Comparison of ENCODE assay signal across 17 mouse cellular contexts in the genomic region with DNA sequence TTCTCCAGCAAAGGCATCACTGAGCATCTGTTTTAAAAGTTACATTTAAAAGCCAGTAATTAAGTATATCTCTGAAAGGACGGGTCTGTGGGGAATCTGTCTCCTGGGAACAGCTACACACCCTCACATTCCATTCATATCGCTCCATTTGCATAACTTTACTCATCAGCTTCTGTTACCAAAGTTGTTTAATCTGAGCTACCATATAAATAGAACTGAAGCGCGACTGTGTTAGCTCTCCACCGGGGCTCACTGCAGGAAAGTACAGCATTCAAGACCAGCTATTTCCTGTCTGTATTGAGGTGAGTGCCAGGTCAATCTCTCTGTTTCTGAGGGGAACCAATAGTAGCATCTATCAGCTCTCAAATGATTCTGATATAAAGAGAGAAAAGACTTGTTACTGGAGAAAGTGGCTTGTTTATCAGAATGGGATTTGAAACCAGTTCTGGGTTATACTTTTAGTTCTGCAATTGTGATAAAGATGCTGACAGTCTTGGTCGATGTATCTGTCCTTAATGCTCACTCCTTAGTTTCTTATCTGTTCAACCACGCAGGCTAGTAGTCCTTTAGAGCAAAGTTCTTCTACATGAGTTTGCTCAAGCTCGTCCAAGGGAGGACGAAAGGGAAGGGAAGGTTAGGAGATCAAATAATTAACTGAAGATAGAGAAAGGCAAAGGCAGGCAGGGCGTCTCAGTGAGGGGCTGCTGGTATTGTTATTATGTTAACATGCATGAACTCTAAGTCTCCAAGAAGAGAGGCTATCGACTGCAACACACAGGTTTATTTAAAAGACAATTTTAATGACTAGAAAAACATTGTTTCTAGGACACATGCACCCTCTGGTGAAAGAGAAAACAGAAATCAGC. TPM values are rescaled to one million over a fixed set of nuclear protein-coding genes. Genes with fewer than 3 reads are reported as not detected.
DNase-seq lines count a peak whose midpoint lies in the region; ATAC-seq and TF ChIP-seq lines count a peak whose summit lies in the region.
"Had no signal": no experiment of that assay in that cellular context is flagged by ENCODE, and none has a peak within 500 bp of the region (broad histone marks: within the 10 kb centered on the region; RNA-seq: fewer than 3 reads in every experiment).

No protein-coding gene starts in this region.

- no peaks in the 10 kb centered on the region for H3K36me3 ChIP-seq in heart, embryonic 13.5 days
- no peaks in the 10 kb centered on the region for H3K36me3 ChIP-seq in heart, embryonic 10.5 days
- no peaks in the 10 kb centered on the region for H3K36me3 ChIP-seq in liver, adult 2 months (ENCODE audit: control insufficient read depth, insufficient read depth, low read length)
- H3K36me3 ChIP-seq in liver, embryonic 11.5 days (ENCODE audit: control insufficient read depth, insufficient read depth, low read length), result no peaks in the 10 kb centered on the region
- no peaks in the 10 kb centered on the region for H3K36me3 ChIP-seq in intestine, embryonic 16.5 days (ENCODE audit: control insufficient read depth, insufficient read depth, low read length)
- H3K36me3 ChIP-seq: stomach, embryonic 15.5 days had no signal

- H3K79me2 ChIP-seq in liver, adult 2 months (ENCODE audit: control insufficient read depth, insufficient read depth, low read length), result no peaks in the 10 kb centered on the region

- no peak for TF ChIP-seq POLR2A in liver, adult 2 months (IDR thresholded peaks at IDR 0.05; ENCODE audit: extremely low read depth, insufficient read depth, low read length)

- peaks cover 18% of the 10 kb centered on the region for H3K4me1 ChIP-seq in heart, embryonic 13.5 days
- peaks cover 10% of the 10 kb centered on the region; the same call in 1 of the 2 replicates for H3K4me1 ChIP-seq in heart, embryonic 10.5 days
- H3K4me1 ChIP-seq in liver, adult 2 months (ENCODE audit: control insufficient read depth, insufficient read depth, low read length), result peaks cover 18% of the 10 kb centered on the region
- H3K4me1 ChIP-seq in liver, embryonic 11.5 days (replicated peaks; ENCODE audit: control insufficient read depth, insufficient read depth, low read length), result peaks cover 8% of the 10 kb centered on the region; the same call in 1 of the 2 replicates
- peaks cover 10% of the 10 kb centered on the region for H3K4me1 ChIP-seq in intestine, embryonic 16.5 days (ENCODE audit: control insufficient read depth, insufficient read depth, low read length)

- TF ChIP-seq CTCF in liver, adult 2 months (IDR thresholded peaks at IDR 0.05; ENCODE audit: low read depth, low read length), result no peak

- peak overlapping the region; percentile 53 for H3K4me2 ChIP-seq in heart, embryonic 13.5 days
- H3K4me2 ChIP-seq in liver, embryonic 11.5 days, result no peak overlapping the region
- H3K4me2 ChIP-seq in intestine, embryonic 16.5 days (ENCODE audit: low read depth, low read length), result peak overlapping the region; percentile 32
- H3K4me2 ChIP-seq: stomach, embryonic 15.5 days had no signal

- ATAC-seq in heart, embryonic 13.5 days (ENCODE audit: extremely low read depth, insufficient number of reproducible peaks, low FRiP score, low TSS enrichment), result no peak
- ATAC-seq in liver, embryonic 11.5 days (replicated peaks; ENCODE audit: low FRiP score), result no peak
- ATAC-seq in intestine, embryonic 16.5 days, result peak; percentile 35; the same call in 1 of the 2 replicates
- ATAC-seq: forebrain, embryonic 14.5 days had no signal

- H3K9ac ChIP-seq in heart, embryonic 13.5 days, result 0 out of 2 replicates have a peak overlapping the region, but pooled peaks have one; percentile 28
- no peak overlapping the region for H3K9ac ChIP-seq in liver, adult 2 months (ENCODE audit: low read depth, low read length)
- no peak overlapping the region for H3K9ac ChIP-seq in liver, embryonic 11.5 days (ENCODE audit: low read depth, low read length)
- peak overlapping the region; percentile 6; the same call in 1 of the 2 replicates for H3K9ac ChIP-seq in intestine, embryonic 16.5 days (ENCODE audit: low read depth, low read length)
- H3K9ac ChIP-seq: stomach, embryonic 15.5 days had no signal

- peak overlapping the region; percentile 36; the same call in 1 of the 2 replicates for H3K27ac ChIP-seq in heart, embryonic 13.5 days (replicated peaks)
- H3K27ac ChIP-seq in heart, embryonic 10.5 days, result no peak overlapping the region
- peak overlapping the region; percentile 60 for H3K27ac ChIP-seq in liver, adult 2 months (replicated peaks; ENCODE audit: insufficient read depth, low read depth, low read length)
- H3K27ac ChIP-seq in liver, embryonic 11.5 days (ENCODE audit: low read depth, low read length), result no peak overlapping the region
- peak overlapping the region; percentile 62 for H3K27ac ChIP-seq in intestine, embryonic 16.5 days (ENCODE audit: low read length)
- H3K27ac ChIP-seq: stomach, embryonic 15.5 days had no signal

- H3K27me3 ChIP-seq in heart, embryonic 13.5 days (replicated peaks), result no peaks in the 10 kb centered on the region
- no peaks in the 10 kb centered on the region for H3K27me3 ChIP-seq in heart, embryonic 10.5 days (ENCODE audit: insufficient read depth, poor library complexity, severe bottlenecking)
- H3K27me3 ChIP-seq in liver, adult 2 months (ENCODE audit: control insufficient read depth, insufficient read depth, low read length), result no peaks in the 10 kb centered on the region
- no peaks in the 10 kb centered on the region for H3K27me3 ChIP-seq in liver, embryonic 11.5 days (replicated peaks; ENCODE audit: control insufficient read depth, insufficient read depth, low read length)
- no peaks in the 10 kb centered on the region for H3K27me3 ChIP-seq in intestine, embryonic 16.5 days (replicated peaks; ENCODE audit: control insufficient read depth, insufficient read depth, low read length)
- H3K27me3 ChIP-seq: stomach, embryonic 15.5 days had no signal

- peak overlapping the region; percentile 8 for H3K4me3 ChIP-seq in heart, embryonic 13.5 days
- H3K4me3 ChIP-seq in heart, embryonic 10.5 days, result no peak overlapping the region; the same call in 1 of the 2 replicates
- no peak overlapping the region for H3K4me3 ChIP-seq in liver, adult 2 months (ENCODE audit: insufficient read depth, low read depth, low read length)
- no peak overlapping the region for H3K4me3 ChIP-seq in liver, embryonic 11.5 days (ENCODE audit: low read depth, low read length)
- H3K4me3 ChIP-seq in intestine, embryonic 16.5 days (ENCODE audit: low read length), result no peak overlapping the region
- H3K4me3 ChIP-seq: stomach, embryonic 15.5 days had no signal

- DNase-seq in heart, embryonic 10.5 days (ENCODE audit: low spot score), result no peak
- DNase-seq in liver, adult 2 months (ENCODE audit: extremely low read depth, low read depth, low spot score), result peak; percentile 56
- no peak for DNase-seq in liver, embryonic 11.5 days (ENCODE audit: low spot score)
- peak; percentile 81 for DNase-seq in ES-CJ7 (ENCODE audit: low read depth, low spot score)
- no peak for DNase-seq in urinary bladder, postnatal 10 days (ENCODE audit: low spot score)
- no peak for DNase-seq in lung, postnatal 36 days
- DNase-seq: adrenal gland, postnatal 10 days; cerebellum, adult 11 months; heart, adult 18-20 months; kidney, postnatal 25 days; left cerebral cortex, postnatal 4 days; lung, postnatal 10 days; retina, postnatal 1 day had no signal

- no peaks in the 10 kb centered on the region for H3K9me3 ChIP-seq in heart, embryonic 13.5 days
- no peaks in the 10 kb centered on the region for H3K9me3 ChIP-seq in heart, embryonic 10.5 days
- H3K9me3 ChIP-seq in liver, embryonic 11.5 days (ENCODE audit: control insufficient read depth, low read length), result no peaks in the 10 kb centered on the region
- H3K9me3 ChIP-seq in intestine, embryonic 16.5 days (ENCODE audit: control insufficient read depth, low read length), result no peaks in the 10 kb centered on the region
- H3K9me3 ChIP-seq: stomach, embryonic 15.5 days had no signal

- WGBS in heart, embryonic 13.5 days, result 9% methylated on average over 11 of the region's 11 CpGs
- WGBS in heart, embryonic 10.5 days, result 16% methylated on average over 11 of the region's 11 CpGs
- 6% methylated on average over 11 of the region's 11 CpGs for WGBS in liver, adult 2 months
- 18% methylated on average over 11 of the region's 11 CpGs for WGBS in liver, embryonic 11.5 days
- WGBS in intestine, embryonic 16.5 days, result 21% methylated on average over 11 of the region's 11 CpGs

RNA-seq across cellular contexts. Expression of a gene that starts 20.9 kb away (rescaled TPM):
- 6.5 and 7.0 TPM in 2 replicates for polyA plus RNA-seq in heart, embryonic 13.5 days (2015; fragmentation: Nextera tagmentation; extraction: Ambion mirVana)
- polyA plus RNA-seq in heart, embryonic 10.5 days (2016; fragmentation: Nextera tagmentation; extraction: Ambion mirVana), result 1.1 and 1.7 TPM in 2 replicates
- 1.5 and 1.6 TPM in 2 replicates for total RNA-seq in liver, adult 2 months (2014; rRNA removed)
- polyA plus RNA-seq in liver, adult 2 months (2012; rRNA removed), result 0.80 and 1.4 TPM in 2 replicates
- 0.27 and 0.31 TPM in 2 replicates for polyA plus RNA-seq in liver, embryonic 11.5 days (2014; fragmentation: Nextera tagmentation; extraction: Ambion mirVana)
- 15.9 and 17.4 TPM in 2 replicates for polyA plus RNA-seq in intestine, embryonic 16.5 days (2015; fragmentation: Nextera tagmentation; extraction: Ambion mirVana)

RNA-seq across cellular contexts. Expression of a gene that starts 57.8 kb away (rescaled TPM):
- not detected in 2 replicates for polyA plus RNA-seq in heart, embryonic 13.5 days (2015; fragmentation: Nextera tagmentation; extraction: Ambion mirVana)
- polyA plus RNA-seq in heart, embryonic 10.5 days (2016; fragmentation: Nextera tagmentation; extraction: Ambion mirVana), result not detected in 2 replicates
- not detected in 2 replicates for total RNA-seq in liver, adult 2 months (2014; rRNA removed)
- not detected in 2 replicates for polyA plus RNA-seq in liver, adult 2 months (2012; rRNA removed)
- not detected in 2 replicates for polyA plus RNA-seq in liver, embryonic 11.5 days (2014; fragmentation: Nextera tagmentation; extraction: Ambion mirVana)
- not detected in 2 replicates for polyA plus RNA-seq in intestine, embryonic 16.5 days (2015; fragmentation: Nextera tagmentation; extraction: Ambion mirVana)
- total RNA-seq: adrenal gland, postnatal 10 days; heart, adult 18-20 months; left cerebral cortex, postnatal 4 days had no signal
- polyA plus RNA-seq: forebrain, embryonic 14.5 days; stomach, embryonic 15.5 days had no signal

Comparison
In these comparisons a context has a peak if more than half of its experiments do, and no peak if none do; other contexts are left out.
1. H3K27ac ChIP-seq: peak in heart, embryonic 13.5 days (single experiment), liver, adult 2 months (single experiment) and intestine, embryonic 16.5 days (single experiment); none in heart, embryonic 10.5 days (single experiment) and liver, embryonic 11.5 days (single experiment).
2. DNase-seq: peak in liver, adult 2 months (single experiment) and ES-CJ7 (single experiment); none in heart, embryonic 10.5 days (single experiment), liver, embryonic 11.5 days (single experiment), urinary bladder, postnatal 10 days (single experiment) and lung, postnatal 36 days (single experiment).
3. H3K9ac ChIP-seq: peak in heart, embryonic 13.5 days (single experiment) and intestine, embryonic 16.5 days (single experiment); none in liver, adult 2 months (single experiment) and liver, embryonic 11.5 days (single experiment).